Mouse (Mus musculus) forelimb bud, embryonic 11.5 days (tissue): ENCODE data around the gene Ugt1a7c.

ENCODE experiments used
- DNase-seq: peaks from one replicate; pipeline ENCODE4 v3.0.0-alpha.2; 2012; ENCODE audit warnings: low read depth, low spot score

The Ugt1a7c gene

DNA sequence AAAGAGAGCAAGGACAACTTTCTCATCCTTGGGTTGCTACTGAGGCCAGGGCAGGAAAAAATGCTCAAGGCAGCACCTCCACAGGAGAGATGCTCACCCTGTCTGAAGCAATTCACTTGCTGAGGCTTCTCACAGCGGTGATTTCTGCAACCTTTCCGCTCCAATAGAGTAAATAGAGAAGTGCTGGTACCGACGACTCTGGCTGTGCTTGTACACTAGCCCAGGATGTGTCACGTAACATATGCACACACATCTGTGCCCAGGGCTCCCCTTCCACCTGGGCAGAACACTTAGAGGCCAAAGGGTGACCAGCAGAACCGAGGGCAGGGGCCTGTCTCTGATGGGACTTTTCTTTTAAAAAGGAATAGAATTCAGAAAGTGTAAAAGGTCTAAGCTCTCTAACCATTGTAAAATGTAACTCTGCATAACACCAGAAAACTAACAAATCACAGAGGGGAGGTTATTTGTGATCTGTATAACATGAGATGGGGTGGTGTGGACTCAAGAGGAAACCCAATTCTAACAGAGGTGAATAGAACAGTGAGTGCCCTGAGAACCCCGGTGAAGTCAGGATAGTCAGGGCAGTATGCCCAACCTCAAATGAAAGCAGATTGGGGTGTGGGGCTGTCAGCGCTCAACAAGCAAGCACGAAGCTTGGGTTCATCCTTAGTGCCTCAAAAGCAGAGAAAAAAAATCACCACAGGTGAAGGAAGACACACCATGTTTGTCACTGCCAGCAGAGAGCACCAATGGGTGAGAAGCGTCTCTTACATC lies 165.9 kb downstream of the Ugt1a7c start:
- DNase-seq = no peak

DNA sequence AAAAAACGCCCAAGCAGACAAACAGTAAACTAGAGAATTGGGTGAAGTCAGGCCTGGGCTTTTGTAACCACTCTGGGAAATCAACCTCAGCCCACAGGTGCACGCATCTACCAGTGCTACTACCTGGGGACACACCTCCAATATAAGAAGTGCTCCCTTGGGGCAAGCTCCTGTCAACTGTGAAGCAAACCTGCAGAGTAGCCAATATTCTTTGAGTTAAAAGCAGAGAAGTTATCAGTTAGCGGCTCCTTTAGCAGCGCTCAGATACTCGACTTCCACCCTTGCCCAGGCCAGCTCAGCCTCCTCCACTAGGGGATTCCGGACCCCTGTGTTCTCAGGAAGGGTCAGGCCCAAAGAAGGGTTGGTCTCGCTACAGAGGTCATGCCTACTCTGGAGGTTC lies 166.8 kb downstream of the Ugt1a7c start:
- DNase-seq = no peak

DNA sequence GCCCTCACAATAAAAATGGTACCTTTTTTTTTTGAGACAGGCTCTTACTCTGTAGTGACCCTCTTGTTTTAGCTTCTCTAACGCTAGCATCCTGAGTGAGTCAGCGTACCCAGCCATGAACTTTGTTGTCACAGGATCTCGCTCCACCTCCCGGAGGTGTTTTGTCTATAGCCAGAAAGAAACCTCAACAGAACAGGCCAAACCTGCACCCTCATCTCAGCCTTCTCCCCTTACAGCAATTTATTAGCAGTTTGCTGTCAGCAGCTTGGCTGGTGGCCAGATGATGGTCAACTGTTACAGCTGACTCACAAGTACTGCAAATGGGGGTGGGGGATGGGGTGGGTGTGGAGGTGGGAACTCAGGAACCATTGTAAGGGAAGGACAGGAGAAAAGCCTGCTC lies 167.4 kb downstream of the Ugt1a7c start:
- peak; percentile 51 for DNase-seq

DNA sequence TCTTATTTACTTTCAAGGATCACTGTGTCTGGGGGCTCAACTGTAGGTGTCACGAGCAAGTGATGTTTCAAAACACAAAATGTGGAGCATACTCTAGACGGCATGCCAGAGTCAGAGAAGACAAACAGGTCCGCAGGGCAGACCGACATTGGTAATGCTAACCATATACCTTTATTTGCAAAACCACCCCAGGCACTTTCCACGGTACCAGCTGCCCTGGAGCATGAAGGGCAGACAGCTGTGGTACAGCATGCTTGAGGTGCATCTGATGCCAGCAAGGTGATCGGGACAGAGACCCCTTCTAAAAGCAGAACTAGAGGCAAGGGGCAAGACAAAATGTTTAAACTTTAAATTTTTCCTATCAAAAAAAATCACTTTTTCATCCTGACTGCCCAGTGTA lies 168.1 kb downstream of the Ugt1a7c start:
- no peak for DNase-seq

DNA sequence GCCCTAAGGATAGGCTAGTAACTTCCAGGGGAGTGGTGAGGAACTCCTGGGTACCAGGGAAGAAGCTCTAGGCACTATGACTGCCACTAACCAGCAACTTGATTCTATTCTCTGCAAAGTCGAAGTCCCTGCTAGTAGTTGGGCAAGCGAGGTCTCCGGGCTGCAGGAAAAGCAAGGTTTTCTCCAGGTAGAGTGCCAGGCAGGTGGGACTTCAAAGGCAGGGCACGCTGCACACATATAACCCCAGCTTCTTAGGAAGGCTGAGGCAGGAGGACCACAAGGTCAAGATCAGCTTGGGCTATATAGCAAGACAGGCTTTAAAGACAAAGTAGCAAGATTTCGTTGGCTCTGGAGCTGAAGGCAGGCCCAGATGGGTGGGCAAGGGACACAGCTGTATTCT lies 168.9 kb downstream of the Ugt1a7c start:
- no peak for DNase-seq

DNA sequence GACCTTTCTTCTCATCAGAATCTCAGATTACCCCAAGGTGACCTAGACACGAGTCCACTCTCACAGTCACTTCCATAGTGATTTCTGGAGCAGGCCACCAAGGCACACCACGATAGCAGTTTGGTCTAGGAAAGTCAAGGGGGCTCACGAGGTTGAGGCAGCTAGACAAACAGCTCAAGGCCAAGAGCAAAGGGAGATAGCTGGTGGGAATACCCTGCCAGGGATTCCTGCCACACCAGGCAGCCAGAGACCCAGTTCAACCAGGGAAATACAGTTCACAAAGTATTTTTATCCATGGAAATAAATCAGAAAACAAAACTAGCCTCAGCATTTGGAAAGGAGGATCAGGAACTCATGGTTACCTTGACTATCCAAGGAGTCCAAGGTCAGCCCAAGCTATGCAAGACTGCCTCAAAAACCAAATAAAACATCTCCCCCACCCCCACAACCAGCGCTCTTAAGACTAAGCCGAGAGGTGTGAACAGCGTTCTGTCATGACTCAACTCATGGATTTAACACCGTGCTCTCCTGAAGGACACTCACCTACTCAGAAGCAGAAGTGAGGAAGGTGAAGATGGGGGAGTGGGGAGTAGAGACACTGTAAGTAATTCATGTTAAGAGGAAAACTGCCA lies 169.5 kb downstream of the Ugt1a7c start:
- no peak for DNase-seq

DNA sequence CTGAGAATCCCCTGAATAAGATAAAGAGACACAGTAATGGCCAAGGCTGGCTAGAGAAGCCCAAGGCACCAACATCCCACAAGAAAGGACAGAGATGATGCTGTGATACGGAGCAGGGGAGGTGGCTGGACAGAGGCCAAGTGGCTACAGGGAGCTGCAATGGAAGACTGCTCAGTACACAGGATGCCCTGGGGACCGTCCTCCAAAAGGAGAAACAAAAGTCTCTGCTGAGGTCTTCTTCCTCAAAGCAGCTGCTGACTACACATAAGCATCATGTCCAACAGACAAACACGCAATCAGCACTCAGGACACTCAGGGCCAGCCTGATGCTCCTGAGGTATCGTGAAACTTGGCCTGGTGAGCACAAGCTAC lies 170.0 kb downstream of the Ugt1a7c start:
- DNase-seq = no peak

DNA sequence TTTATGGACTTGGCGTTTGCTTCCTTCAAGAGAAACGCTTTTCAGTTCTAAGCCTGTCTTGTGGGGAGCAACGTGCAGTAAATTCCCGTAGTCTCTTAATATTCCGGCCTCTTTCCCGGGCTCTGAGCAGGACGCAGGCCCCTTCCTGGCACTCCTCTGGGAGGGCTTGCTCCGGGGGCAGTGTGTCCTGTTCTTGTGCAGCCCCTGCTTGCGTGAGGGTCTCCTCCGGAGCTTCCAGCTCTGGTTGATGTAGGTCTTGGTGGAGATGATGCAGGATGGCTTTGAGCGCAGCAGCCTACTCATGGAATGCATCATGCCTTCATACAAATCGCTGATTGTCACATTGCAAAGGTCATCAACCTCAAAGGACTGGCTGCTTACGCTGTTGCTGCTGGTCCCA lies 171.3 kb downstream of the Ugt1a7c start:
- no peak for DNase-seq

DNA sequence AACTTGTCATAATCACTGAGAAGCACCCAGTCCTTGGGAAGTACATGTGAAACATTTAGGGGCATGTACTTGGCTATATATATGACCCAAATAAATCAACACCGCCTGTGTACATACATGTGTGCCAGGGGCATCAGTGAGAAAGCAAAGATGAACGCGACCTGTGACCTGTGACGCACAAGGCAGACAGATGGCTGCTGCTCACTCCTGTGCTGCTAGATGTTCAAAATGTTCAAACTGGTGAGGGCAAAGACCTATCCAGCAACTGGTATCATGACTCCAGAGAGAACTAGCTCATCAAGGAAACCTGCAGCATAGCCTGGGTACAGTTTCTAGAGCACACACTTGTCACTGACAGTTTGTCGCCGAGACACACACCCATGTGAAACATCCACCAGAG lies 172.6 kb downstream of the Ugt1a7c start:
- no peak for DNase-seq

DNA sequence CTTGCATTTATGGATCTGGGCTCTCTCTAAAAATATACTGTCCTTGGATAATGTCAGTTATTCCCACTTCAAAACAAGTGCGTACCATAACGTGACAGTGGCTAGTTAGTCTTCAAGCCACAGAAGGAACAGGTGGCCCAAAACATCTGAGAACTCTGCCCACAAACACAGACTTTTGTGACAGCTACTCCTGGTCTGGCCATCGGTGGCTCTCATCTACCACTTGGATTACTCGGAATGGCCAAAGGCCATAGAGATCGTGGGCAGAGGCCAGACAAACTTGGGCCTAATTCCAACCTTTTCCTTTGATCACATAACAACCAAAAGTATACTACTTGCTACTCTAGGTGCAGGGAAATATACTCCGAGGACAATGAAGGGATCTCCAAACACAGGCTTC lies 173.2 kb downstream of the Ugt1a7c start:
- DNase-seq = no peak
